Mouse (Mus musculus) heart, adult 18-20 months (tissue): ENCODE data around the gene Sstr3. TPM values are rescaled to one million over a fixed set of nuclear protein-coding genes. Genes with fewer than 3 reads are reported as not detected.

ENCODE experiments used
- DNase-seq, 2 experiments: peaks; one replicate each; pipeline ENCODE4 v3.0.0; 2021 to 2022; ENCODE audit warnings: mixed read lengths in 1 of 2
- long read RNA-seq, 2 experiments: library from polyadenylated mRNA; stranded (forward); transcript quantifications; one replicate each; pipeline ENCODE4 v2.0.0; 2021
- total RNA-seq, 2 experiments: library from RNA; stranded (reverse); gene quantifications; 2 replicates each; pipeline ENCODE4 v1.2.3; 2021

Sstr3 gene
- not detected for total RNA-seq
- long read RNA-seq, experiment 1, result 0 reads
- long read RNA-seq, experiment 2, result 0 reads

GRCm38 (mm10) chr15:78544561-78545001, at the start of gene Sstr3:
Gene Sstr3, minus strand, starts transcription at chr15:78544685.
- no peak for DNase-seq

GRCm38 (mm10) chr15:78593896-78594425, 49.5 kb upstream of the Sstr3 start:
- DNase-seq, result no peak

- no peak for DNase-seq
Observed at GRCm38 (mm10) chr15:78592452-78592968, 48.0 kb upstream of the Sstr3 start.

GRCm38 (mm10) chr15:78591680-78592451, 47.4 kb upstream of the Sstr3 start:
- DNase-seq, result peak in 1 of 2 experiments; percentile 37

GRCm38 (mm10) chr15:78590785-78591184, 46.3 kb upstream of the Sstr3 start:
- DNase-seq, result no peak

GRCm38 (mm10) chr15:78589936-78590335, 45.5 kb upstream of the Sstr3 start:
- no peak for DNase-seq

GRCm38 (mm10) chr15:78588900-78589299, 44.4 kb upstream of the Sstr3 start:
- peak in 1 of 2 experiments; percentile 70 for DNase-seq

GRCm38 (mm10) chr15:78588049-78588448, 43.6 kb upstream of the Sstr3 start:
- DNase-seq, result no peak

GRCm38 (mm10) chr15:78587050-78587994, 42.8 kb upstream of the Sstr3 start:
- peak; percentile 83 to 93 for DNase-seq

GRCm38 (mm10) chr15:78585404-78585803, 40.9 kb upstream of the Sstr3 start:
- DNase-seq, result no peak

GRCm38 (mm10) chr15:78583352-78583751, 38.9 kb upstream of the Sstr3 start:
- DNase-seq, result peak in 1 of 2 experiments; percentile 30

- DNase-seq, result no peak
Observed at GRCm38 (mm10) chr15:78576284-78576810, 31.9 kb upstream of the Sstr3 start.

GRCm38 (mm10) chr15:78572658-78573397, 28.3 kb upstream of the Sstr3 start, which contains the start of gene Rac2:
Gene Rac2, minus strand, starts transcription at chr15:78572783.
- DNase-seq, result peak in 1 of 2 experiments; percentile 67

- DNase-seq, result no peak
Observed at GRCm38 (mm10) chr15:78572270-78572600, 27.8 kb upstream of the Sstr3 start.

GRCm38 (mm10) chr15:78571554-78572269, 27.2 kb upstream of the Sstr3 start:
- DNase-seq, result peak; percentile 31 to 59

GRCm38 (mm10) chr15:78570170-78570569, 25.7 kb upstream of the Sstr3 start:
- no peak for DNase-seq

GRCm38 (mm10) chr15:78567608-78568120, 23.2 kb upstream of the Sstr3 start:
- DNase-seq, result no peak

- DNase-seq, result no peak
Observed at GRCm38 (mm10) chr15:78564764-78565435, 20.4 kb upstream of the Sstr3 start.

- peak in 1 of 2 experiments; percentile 36 for DNase-seq
Observed at GRCm38 (mm10) chr15:78563937-78564336, 19.5 kb upstream of the Sstr3 start.

- DNase-seq, result no peak
Observed at GRCm38 (mm10) chr15:78563344-78563743, 18.9 kb upstream of the Sstr3 start.
